Mouse (Mus musculus) retina, embryonic 14.5 days (tissue): ENCODE measurements around the gene Cacna2d3.

ENCODE experiments used
- DNase-seq: peaks from one replicate; pipeline ENCODE4 v3.0.0-alpha.2; 2015; ENCODE audit warnings: low spot score

The Cacna2d3 gene

GRCm38 (mm10) chr14:29005228-29005840, 716.3 kb downstream of the Cacna2d3 start:
- no peak for DNase-seq

GRCm38 (mm10) chr14:28996569-28996968, 725.1 kb downstream of the Cacna2d3 start:
- no peak for DNase-seq

DNA sequence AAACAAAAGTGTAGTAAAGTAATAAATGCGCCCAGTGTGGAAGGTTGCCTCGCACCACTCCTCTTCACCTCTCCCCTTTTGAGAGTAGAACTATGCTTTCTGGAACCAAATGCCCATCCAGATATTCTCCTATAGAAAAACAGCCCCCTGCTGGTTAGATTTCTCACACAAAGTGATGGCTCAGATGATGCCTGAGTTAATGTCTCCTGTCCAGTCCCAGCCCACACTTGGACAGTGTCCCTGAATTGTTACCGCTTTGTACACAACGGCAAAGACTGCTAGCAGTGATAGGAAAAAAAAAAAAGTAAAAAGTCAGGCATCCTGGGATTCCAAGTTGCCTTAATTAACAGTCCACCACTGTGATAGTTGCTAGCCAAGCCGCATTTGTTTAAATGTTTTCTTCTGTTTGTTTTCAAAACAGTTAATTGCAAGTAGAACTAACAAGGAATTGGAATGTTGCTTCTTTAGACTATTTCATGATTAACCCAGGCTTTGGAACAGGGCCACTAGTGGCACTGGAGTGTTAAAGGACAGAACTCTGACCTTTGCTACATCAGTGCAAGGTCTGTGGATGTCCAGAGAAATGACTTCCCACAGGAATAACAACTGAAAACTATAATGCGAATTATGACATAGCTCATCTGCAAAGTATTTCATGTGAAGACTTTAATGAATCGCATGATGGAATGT, 733.3 kb downstream of the Cacna2d3 start:
- no peak for DNase-seq

- no peak for DNase-seq
Measured at GRCm38 (mm10) chr14:28984276-28984675, 737.4 kb downstream of the Cacna2d3 start.

GRCm38 (mm10) chr14:28980482-28980881, 741.2 kb downstream of the Cacna2d3 start:
- DNase-seq: peak; percentile 44

GRCm38 (mm10) chr14:28979230-28979629, 742.4 kb downstream of the Cacna2d3 start:
- DNase-seq: no peak

GRCm38 (mm10) chr14:28972620-28973019, 749.0 kb downstream of the Cacna2d3 start:
- no peak for DNase-seq

- no peak for DNase-seq
Measured at GRCm38 (mm10) chr14:28969247-28969646, 752.4 kb downstream of the Cacna2d3 start.

DNA sequence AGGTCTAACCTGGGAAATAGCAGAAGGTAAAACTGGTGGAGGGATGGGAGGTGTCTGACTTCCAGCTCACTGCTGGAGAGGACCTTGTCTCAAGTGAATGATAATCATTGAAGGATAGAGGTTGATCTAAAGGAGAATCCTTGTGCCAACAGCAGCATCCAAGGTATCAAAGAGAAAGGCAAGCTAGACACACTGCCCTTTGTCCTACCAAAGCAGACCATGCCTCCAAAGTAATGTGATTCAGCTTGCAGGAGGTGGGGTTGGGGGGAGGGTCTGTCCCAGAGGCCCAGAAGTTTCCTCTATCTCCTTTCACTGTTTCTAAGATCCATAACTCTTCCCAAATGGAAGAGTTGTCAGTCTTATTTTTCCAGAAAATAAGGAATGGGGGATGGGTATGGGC, 754.8 kb downstream of the Cacna2d3 start:
- DNase-seq: no peak

GRCm38 (mm10) chr14:28961379-28961778, 760.3 kb downstream of the Cacna2d3 start:
- DNase-seq: no peak

- DNase-seq: peak; percentile 31
Measured at GRCm38 (mm10) chr14:28959042-28959441, 762.6 kb downstream of the Cacna2d3 start.

DNA sequence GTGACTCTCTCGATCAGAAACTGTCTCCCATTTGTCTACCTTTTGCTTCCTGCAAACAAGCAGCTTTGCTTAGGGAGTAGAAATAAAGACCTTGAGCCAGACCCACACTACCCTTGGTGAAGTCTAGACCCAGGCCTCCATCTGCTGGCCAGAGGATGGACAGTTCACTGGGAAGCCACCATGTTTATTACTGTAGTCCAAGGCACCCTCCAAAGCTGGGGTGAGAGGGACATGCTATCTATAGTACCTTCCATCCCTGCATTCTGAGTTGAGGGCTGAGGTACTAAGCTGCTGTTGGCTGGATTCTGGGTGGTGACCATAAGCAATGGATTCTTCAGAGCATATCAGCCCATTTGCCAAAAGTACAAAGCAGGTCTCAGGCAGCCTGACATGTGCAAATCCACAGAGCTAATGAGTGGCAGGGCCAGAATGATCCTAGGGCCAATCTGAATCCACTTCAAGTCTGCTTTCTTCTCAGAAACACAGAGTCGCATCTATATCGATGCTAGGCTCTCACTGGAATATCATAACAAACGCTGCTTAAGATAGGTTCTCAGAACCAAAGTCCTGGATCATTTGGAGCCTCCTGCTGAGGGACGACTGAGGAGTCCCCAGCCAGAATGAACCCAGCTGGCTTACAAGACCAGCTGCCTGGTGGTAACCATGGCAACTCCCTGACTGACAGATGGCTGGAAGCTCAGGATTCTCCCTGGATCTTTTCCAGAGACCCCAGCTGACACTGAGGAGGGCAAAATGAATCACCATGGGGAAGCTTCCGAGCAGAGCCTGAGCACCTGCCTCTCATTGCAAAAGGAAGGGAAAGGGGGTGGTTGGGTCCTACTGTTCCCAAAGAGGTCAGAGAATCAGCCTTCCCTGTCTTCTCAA, 763.3 kb downstream of the Cacna2d3 start:
- DNase-seq: peak; percentile 88

- peak; percentile 55 for DNase-seq
Measured at GRCm38 (mm10) chr14:28955181-28955580, 766.5 kb downstream of the Cacna2d3 start.

- DNase-seq: no peak
Measured at GRCm38 (mm10) chr14:28954588-28954987, 767.1 kb downstream of the Cacna2d3 start.

DNA sequence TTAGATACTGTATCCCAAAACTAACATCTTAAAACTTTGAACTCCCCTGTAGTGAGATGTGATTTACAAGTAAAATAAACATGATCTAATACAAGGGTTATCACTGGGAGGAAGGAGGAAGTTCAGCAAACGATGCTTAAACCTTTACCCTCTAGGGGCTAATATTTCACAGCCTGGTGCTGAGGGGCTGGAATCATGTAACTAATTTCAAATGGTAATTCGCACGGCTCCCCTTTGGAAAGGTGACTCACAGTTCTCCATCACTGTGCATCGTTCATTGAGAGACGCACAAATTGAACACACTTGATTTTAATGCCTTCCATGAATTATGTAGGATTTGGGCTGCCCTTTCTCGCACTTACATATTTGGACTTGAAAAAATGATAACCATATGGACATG, 767.6 kb downstream of the Cacna2d3 start:
- DNase-seq: no peak

DNA sequence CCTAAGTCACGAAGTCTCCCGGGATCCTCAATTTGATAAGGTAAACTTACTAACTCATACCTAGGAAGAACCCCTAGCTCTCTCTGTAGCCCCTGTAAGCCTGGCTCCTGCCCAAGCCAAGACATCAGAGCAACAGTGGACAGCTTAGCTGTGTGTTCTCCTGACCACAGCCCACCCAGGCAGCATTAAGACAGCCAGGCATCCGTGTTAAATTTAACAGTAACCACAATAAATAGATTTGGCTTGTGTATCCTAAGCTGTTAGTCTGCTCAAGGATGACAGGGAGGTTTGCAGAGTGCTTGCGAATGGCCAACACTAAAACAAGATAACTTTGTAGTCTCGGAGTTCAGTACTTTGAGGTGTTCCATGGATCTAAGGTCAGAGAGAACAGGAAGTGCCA, 768.3 kb downstream of the Cacna2d3 start:
- DNase-seq: no peak

DNA sequence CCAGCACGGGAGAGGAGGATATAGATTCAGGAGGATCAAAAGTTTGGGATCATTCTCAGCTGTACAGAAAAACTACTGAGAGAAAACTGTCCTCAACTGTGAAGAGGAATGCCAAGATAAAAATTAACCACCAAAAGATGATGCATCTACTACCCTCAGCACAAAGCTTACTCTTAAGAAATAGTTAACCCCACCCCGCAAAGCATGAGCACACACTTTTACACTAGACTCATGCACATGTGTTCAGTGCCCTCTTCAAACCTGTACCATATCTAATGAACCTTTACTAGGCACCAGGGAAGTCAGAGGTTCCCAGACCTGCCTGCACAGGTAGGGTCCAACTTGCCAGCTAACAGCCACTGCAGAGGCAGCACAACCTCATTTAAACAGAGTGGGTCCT, 771.2 kb downstream of the Cacna2d3 start:
- no peak for DNase-seq

DNA sequence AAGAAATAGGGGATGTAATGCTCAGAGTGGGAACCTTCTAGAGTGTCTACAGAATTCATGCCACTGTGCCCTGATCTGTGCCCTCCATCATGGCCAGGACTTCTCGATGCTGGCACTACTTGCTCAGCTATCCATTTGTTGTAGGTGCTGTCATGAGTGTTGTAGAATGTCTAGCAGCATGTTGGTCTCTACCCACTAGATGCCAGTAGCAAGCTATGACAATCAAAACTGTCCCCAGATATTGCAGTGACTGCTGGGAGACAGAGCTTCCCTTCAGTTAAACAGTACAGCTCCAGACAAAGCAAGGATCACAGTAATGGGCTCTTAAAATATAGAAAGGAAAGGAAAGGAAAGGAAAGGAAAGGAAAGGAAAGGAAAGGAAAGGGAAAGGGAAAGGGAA, 771.9 kb downstream of the Cacna2d3 start:
- DNase-seq: no peak

- DNase-seq: no peak
Measured at GRCm38 (mm10) chr14:28948019-28948850, 773.4 kb downstream of the Cacna2d3 start.

DNA sequence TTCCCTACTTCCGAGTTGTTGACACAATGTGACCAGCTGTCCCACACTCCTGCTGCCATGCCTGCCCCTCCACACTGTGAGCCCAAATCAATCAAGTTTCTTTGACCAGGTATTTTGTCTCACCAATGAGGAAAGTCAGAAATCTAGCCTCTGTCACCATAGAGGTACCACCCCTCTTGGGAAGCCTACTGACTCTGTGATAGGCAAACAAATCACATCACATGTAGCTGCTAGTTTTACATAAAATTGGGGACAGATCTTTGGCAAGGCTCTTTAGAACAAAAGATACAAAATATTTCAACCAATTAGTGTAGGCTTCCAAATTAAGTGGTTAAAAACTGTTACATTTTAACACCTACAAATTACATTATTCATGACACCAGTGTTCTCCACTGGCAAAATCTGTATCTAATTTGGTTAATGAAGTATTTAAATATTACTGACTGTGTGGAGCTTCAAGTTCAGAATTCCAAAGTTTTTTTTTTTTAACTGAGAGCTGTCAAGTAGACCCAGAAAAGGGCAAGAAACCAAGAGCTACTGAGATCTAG, 788.8 kb downstream of the Cacna2d3 start:
- DNase-seq: no peak

- DNase-seq: no peak
Measured at GRCm38 (mm10) chr14:28923180-28923961, 798.3 kb downstream of the Cacna2d3 start.
